Mouse (Mus musculus) splenic B cell, adult 2 months (primary cell): ENCODE measurements around the gene Sp9.

ENCODE experiments used
- DNase-seq: peaks from one replicate; pipeline ENCODE4 v3.0.0-alpha.2; 2011; ENCODE audit warnings: low read depth, low spot score
- H3K27me3 ChIP-seq: 2 replicates; pipeline ENCODE4 v1.6.1; 2012; ENCODE audit warnings: mild to moderate bottlenecking, low read length, moderate library complexity, mixed read lengths; ENCODE audit not compliant: control insufficient read depth, poor library complexity, insufficient read depth, severe bottlenecking
- H3K36me3 ChIP-seq: 2 replicates; pipeline ENCODE4 v1.6.1; 2012; ENCODE audit warnings: mild to moderate bottlenecking, low read length, moderate library complexity, mixed read lengths; ENCODE audit not compliant: control insufficient read depth, poor library complexity, insufficient read depth, severe bottlenecking

Gene Sp9

GRCm38 (mm10) chr2:73279271-73280038 is 7.7 kb downstream of the Sp9 start:
- H3K36me3 ChIP-seq: no peaks in the 10 kb centered on the region
- DNase-seq: peak; percentile 23
- H3K27me3 ChIP-seq: peaks cover 6% of the 10 kb centered on the region

- DNase-seq: peak; percentile 36
- Histone ChIP-seq H3K27me3 (peaks cover 6% of the 10 kb centered on the region), H3K36me3 (0 out of 2 replicates have a peak, but pooled peaks cover 2% of the 10 kb centered on the region)
Observed at GRCm38 (mm10) chr2:73280356-73281047, 8.8 kb downstream of the Sp9 start.

GRCm38 (mm10) chr2:73281048-73281661 is 9.4 kb downstream of the Sp9 start:
- Histone ChIP-seq H3K36me3 (0 out of 2 replicates have a peak, but pooled peaks cover 2% of the 10 kb centered on the region), H3K27me3 (peaks cover 6% of the 10 kb centered on the region)
- DNase-seq: no peak

- 0 out of 2 replicates have a peak, but pooled peaks cover 2% of the 10 kb centered on the region for H3K36me3 ChIP-seq
- peak; percentile 27 for DNase-seq
Observed at GRCm38 (mm10) chr2:73281707-73282106, 10.0 kb downstream of the Sp9 start.

GRCm38 (mm10) chr2:73285630-73286029 is 13.9 kb downstream of the Sp9 start:
- Histone ChIP-seq H3K36me3 (peaks cover 4% of the 10 kb centered on the region), H3K27me3 (peaks cover 2% of the 10 kb centered on the region; the same call in 1 of the 2 replicates)
- peak; percentile 65 for DNase-seq

More at GRCm38 (mm10) chr2:73281707-73282106, 10.0 kb downstream of the Sp9 start:
- H3K27me3 ChIP-seq: peaks cover 6% of the 10 kb centered on the region

- peaks cover 1% of the 10 kb centered on the region for H3K36me3 ChIP-seq
- H3K27me3 ChIP-seq: no peaks in the 10 kb centered on the region
- DNase-seq: no peak
Observed at GRCm38 (mm10) chr2:73291130-73291529, 19.4 kb downstream of the Sp9 start.

GRCm38 (mm10) chr2:73295023-73295422 is 23.3 kb downstream of the Sp9 start:
- Histone ChIP-seq H3K36me3 (no peaks in the 10 kb centered on the region; the same call in 1 of the 2 replicates), H3K27me3 (no peaks in the 10 kb centered on the region)

GRCm38 (mm10) chr2:73298154-73298553 is 26.4 kb downstream of the Sp9 start:
- no peak for DNase-seq
- no peaks in the 10 kb centered on the region for H3K27me3 ChIP-seq
- peaks cover 10% of the 10 kb centered on the region; the same call in 1 of the 2 replicates for H3K36me3 ChIP-seq

More at GRCm38 (mm10) chr2:73295023-73295422, 23.3 kb downstream of the Sp9 start:
- no peak for DNase-seq

GRCm38 (mm10) chr2:73298841-73299240 is 27.1 kb downstream of the Sp9 start:
- no peak for DNase-seq
- Histone ChIP-seq H3K27me3 (no peaks in the 10 kb centered on the region), H3K36me3 (peaks cover 12% of the 10 kb centered on the region; the same call in 1 of the 2 replicates)

GRCm38 (mm10) chr2:73301979-73302378 is 30.3 kb downstream of the Sp9 start:
- no peak for DNase-seq
- no peaks in the 10 kb centered on the region for H3K27me3 ChIP-seq

GRCm38 (mm10) chr2:73302722-73303121 is 31.0 kb downstream of the Sp9 start:
- DNase-seq: no peak
- H3K27me3 ChIP-seq: no peaks in the 10 kb centered on the region
- peaks cover 17% of the 10 kb centered on the region for H3K36me3 ChIP-seq

More at GRCm38 (mm10) chr2:73301979-73302378, 30.3 kb downstream of the Sp9 start:
- H3K36me3 ChIP-seq: peaks cover 17% of the 10 kb centered on the region

- DNase-seq: no peak
- H3K27me3 ChIP-seq: no peaks in the 10 kb centered on the region
- peaks cover 19% of the 10 kb centered on the region for H3K36me3 ChIP-seq
Observed at GRCm38 (mm10) chr2:73304506-73304905, 32.8 kb downstream of the Sp9 start.

GRCm38 (mm10) chr2:73306006-73306405 is 34.3 kb downstream of the Sp9 start:
- H3K36me3 ChIP-seq: peaks cover 19% of the 10 kb centered on the region
- no peaks in the 10 kb centered on the region for H3K27me3 ChIP-seq
- DNase-seq: no peak

- peaks cover 6% of the 10 kb centered on the region; the same call in 1 of the 2 replicates for H3K36me3 ChIP-seq
- peak; percentile 98 for DNase-seq
- H3K27me3 ChIP-seq: no peaks in the 10 kb centered on the region
Observed at GRCm38 (mm10) chr2:73312152-73313116, 40.7 kb downstream of the Sp9 start, which contains the start of the genes Scrn3 and Cir1. Gene Scrn3, plus strand, starts transcription at chr2:73312601. Gene Cir1, minus strand, starts transcription at chr2:73312701.
